Mouse (Mus musculus) midbrain, postnatal 0 days (tissue): Measurements from ENCODE around the gene Abl2. TPM values are rescaled to one million over a fixed set of nuclear protein-coding genes. Genes with fewer than 3 reads are reported as not detected.

Source experiments
- ATAC-seq: fragments of 200-750 bp; cut with Nextera tagmentation; 2 replicates; pipeline ENCODE4 v1.8.0; 2017; ENCODE audit warnings: moderate number of reproducible peaks, mild to moderate bottlenecking, moderate TSS enrichment, moderate library complexity; ENCODE audit not compliant: low FRiP score
- DNase-seq: peaks from one replicate; pipeline ENCODE4 v3.0.0-alpha.2; 2015; ENCODE audit warnings: low spot score
- H3K27ac ChIP-seq: fragments of 300-500 bp; sonication (generic); 2 replicates; pipeline ENCODE4 v1.5.1; 2014; ENCODE audit warnings: low read depth, mild to moderate bottlenecking, low read length, mixed read lengths
- H3K27me3 ChIP-seq: fragments of 300-500 bp; sonication (generic); 2 replicates; pipeline ENCODE4 v1.6.1; 2014; ENCODE audit warnings: low read length, control low read depth, mixed read lengths; ENCODE audit not compliant: insufficient read depth
- H3K36me3 ChIP-seq: fragments of 300-500 bp; sonication (generic); 2 replicates; pipeline ENCODE4 v1.6.1; 2014; ENCODE audit warnings: low read length, control low read depth, mixed read lengths; ENCODE audit not compliant: insufficient read depth
- H3K4me1 ChIP-seq: fragments of 300-500 bp; sonication (generic); 2 replicates; pipeline ENCODE4 v1.6.1; 2014; ENCODE audit warnings: mild to moderate bottlenecking, control low read depth, antibody characterized with exemption, low read length, mixed read lengths; ENCODE audit not compliant: insufficient read depth
- H3K4me2 ChIP-seq: fragments of 300-500 bp; sonication (generic); 2 replicates; pipeline ENCODE4 v1.6.1; 2014; ENCODE audit warnings: low read depth, mild to moderate bottlenecking, low read length, mixed read lengths; ENCODE audit not compliant: poor library complexity, severe bottlenecking
- H3K4me3 ChIP-seq: fragments of 300-500 bp; sonication (generic); 2 replicates; pipeline ENCODE4 v1.5.1; 2014; ENCODE audit warnings: low read depth, mild to moderate bottlenecking, low read length, moderate library complexity
- H3K9ac ChIP-seq: fragments of 300-500 bp; sonication (generic); replicated peaks from 2 replicates; pipeline ENCODE4 v1.6.1; 2014; ENCODE audit warnings: mild to moderate bottlenecking, low read length, moderate library complexity, mixed read lengths; ENCODE audit not compliant: poor library complexity, severe bottlenecking
- H3K9me3 ChIP-seq: fragments of 300-500 bp; sonication (generic); 2 replicates; pipeline ENCODE4 v1.6.1; 2016; ENCODE audit warnings: low read length, control low read depth
- CTCF ChIP-seq: IDR thresholded peaks from 2 replicates; pipeline ENCODE4 v1.5.1; 2016; ENCODE audit warnings: antibody characterized with exemption, mild to moderate bottlenecking
- WGBS: fragments of 180-500 bp; shearing (Covaris S2); extraction: QIAGEN DNeasy Blood & Tissue Kit; methylation state at CpG from one replicate; pipeline ENCODE4 v1.1.7; 2014; 5-methylcytosine and 5-hydroxymethylcytosine counted together
- polyA plus RNA-seq: library from polyadenylated mRNA; unstranded; fragments of >200 nt; fragmentation: Nextera tagmentation; extraction: Ambion mirVana; gene quantifications from 2 replicates; pipeline ENCODE4 v1.2.1, GENCODE M21; 2015
- total RNA-seq: library from RNA; depleted of rRNA; stranded (reverse); fragments of >200 nt; gene quantifications from 2 replicates; pipeline ENCODE4 v1.2.3, GENCODE M21; 2014

Gene Abl2
- total and polyA plus RNA-seq, 2 experiments from 2014 or later: 4.7 to 25.9 TPM

DNA sequence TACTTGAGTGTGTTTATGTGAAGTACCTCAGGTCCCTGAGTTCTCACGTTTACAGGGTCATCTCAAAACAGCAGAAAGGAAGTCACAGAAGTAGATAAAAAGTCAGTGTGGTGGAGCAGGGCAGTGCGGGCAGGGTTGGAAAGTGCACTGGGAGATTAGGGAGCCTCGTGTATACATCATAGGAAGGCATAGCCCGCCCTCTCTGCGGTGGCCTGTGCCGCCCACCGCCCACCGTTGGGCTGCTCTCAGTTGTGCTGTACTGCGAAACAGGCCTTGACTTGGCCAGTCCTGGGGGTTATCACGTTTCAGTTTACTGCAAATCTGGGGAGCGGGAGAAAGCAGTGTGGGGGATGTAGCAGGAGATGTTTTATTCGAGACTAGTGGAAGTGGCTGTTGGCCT, 84.2 kb downstream of the Abl2 start:
- Histone ChIP-seq H3K9me3 (no peaks in the 10 kb centered on the region), H3K36me3 (peaks cover 14% of the 10 kb centered on the region), H3K9ac (no peak overlapping the region), H3K27ac (no peak overlapping the region), H3K4me3 (no peak overlapping the region), H3K4me2 (no peak overlapping the region), H3K27me3 (no peaks in the 10 kb centered on the region), H3K4me1 (no peaks in the 10 kb centered on the region)
- no peak for TF ChIP-seq CTCF
- WGBS: 67% methylated on average over 12 of the region's 12 CpGs
- ATAC-seq (no peak), DNase-seq (no peak)

GRCm38 (mm10) chr1:156644061-156644460, 85.5 kb downstream of the Abl2 start:
- Histone ChIP-seq H3K9ac (no peak overlapping the region), H3K4me2 (no peak overlapping the region), H3K4me3 (no peak overlapping the region), H3K27ac (no peak overlapping the region), H3K27me3 (no peaks in the 10 kb centered on the region), H3K9me3 (no peaks in the 10 kb centered on the region), H3K36me3 (peaks cover 14% of the 10 kb centered on the region), H3K4me1 (no peaks in the 10 kb centered on the region)
- DNase-seq: no peak
- 26% methylated on average over 10 of the region's 10 CpGs for WGBS
- ATAC-seq: no peak
- no peak for TF ChIP-seq CTCF

- peak; percentile 34 for DNase-seq
Observed at GRCm38 (mm10) chr1:156644780-156645523, 86.4 kb downstream of the Abl2 start.

GRCm38 (mm10) chr1:156645971-156646370, 87.4 kb downstream of the Abl2 start:
- WGBS: 74% methylated on average over 4 of the region's 4 CpGs
- Histone ChIP-seq H3K27ac (no peak overlapping the region), H3K27me3 (no peaks in the 10 kb centered on the region), H3K4me1 (no peaks in the 10 kb centered on the region), H3K36me3 (peaks cover 12% of the 10 kb centered on the region), H3K9ac (no peak overlapping the region), H3K4me2 (no peak overlapping the region), H3K4me3 (no peak overlapping the region), H3K9me3 (no peaks in the 10 kb centered on the region)
- no peak for TF ChIP-seq CTCF
- DNase-seq (peak; percentile 44), ATAC-seq (no peak)

More at GRCm38 (mm10) chr1:156644780-156645523, 86.4 kb downstream of the Abl2 start:
- Histone ChIP-seq H3K4me3 (no peak overlapping the region), H3K27me3 (no peaks in the 10 kb centered on the region), H3K27ac (no peak overlapping the region), H3K9ac (no peak overlapping the region), H3K4me1 (no peaks in the 10 kb centered on the region), H3K9me3 (no peaks in the 10 kb centered on the region), H3K4me2 (no peak overlapping the region), H3K36me3 (peaks cover 14% of the 10 kb centered on the region)
- no peak for ATAC-seq
- TF ChIP-seq CTCF: no peak
- WGBS: 60% methylated on average over 13 of the region's 13 CpGs

DNA sequence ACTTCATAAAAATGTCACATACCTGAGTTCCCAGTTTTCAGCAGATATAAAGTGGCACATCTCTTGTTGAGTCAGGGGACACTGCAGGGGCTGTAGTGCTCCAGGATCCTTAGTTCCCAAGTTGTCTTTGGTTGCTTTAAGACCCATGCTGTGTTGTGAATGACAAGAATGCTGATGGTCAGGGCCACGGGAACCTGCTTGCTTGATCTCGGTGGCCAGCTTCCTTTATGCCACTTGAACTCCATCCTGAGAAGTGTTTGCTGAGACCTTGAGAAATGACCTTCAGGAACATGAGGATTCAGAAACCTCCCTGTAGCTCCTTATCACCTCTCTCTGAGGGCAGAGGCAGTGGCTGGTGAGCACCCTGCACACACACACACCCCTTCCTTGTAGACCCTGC, 90.1 kb downstream of the Abl2 start:
- Histone ChIP-seq H3K27me3 (no peaks in the 10 kb centered on the region), H3K36me3 (no peaks in the 10 kb centered on the region), H3K27ac (no peak overlapping the region), H3K4me3 (no peak overlapping the region), H3K9ac (no peak overlapping the region), H3K4me2 (no peak overlapping the region), H3K4me1 (no peaks in the 10 kb centered on the region), H3K9me3 (no peaks in the 10 kb centered on the region)
- no peak for TF ChIP-seq CTCF
- no peak for ATAC-seq
- DNase-seq: no peak
- WGBS: 21% methylated on average over 2 of the region's 2 CpGs

- DNase-seq: no peak
Observed at GRCm38 (mm10) chr1:156650631-156651030, 92.0 kb downstream of the Abl2 start.

More at GRCm38 (mm10) chr1:156650631-156651030, 92.0 kb downstream of the Abl2 start:
- Histone ChIP-seq H3K4me2 (no peak overlapping the region), H3K36me3 (no peaks in the 10 kb centered on the region), H3K27me3 (no peaks in the 10 kb centered on the region), H3K4me1 (no peaks in the 10 kb centered on the region), H3K9me3 (no peaks in the 10 kb centered on the region), H3K27ac (no peak overlapping the region), H3K9ac (no peak overlapping the region), H3K4me3 (no peak overlapping the region)
- WGBS: 72% methylated on average over 9 of the region's 9 CpGs
- TF ChIP-seq CTCF: no peak
- ATAC-seq: no peak
